Mouse (Mus musculus) heart, embryonic 11.5 days (tissue): Measurements from ENCODE around the gene Wdr13. TPM values are rescaled to one million over a fixed set of nuclear protein-coding genes. Genes with fewer than 3 reads are reported as not detected.
"Not testable (repeated sequence)": the region's sequence is repeated elsewhere in the genome, so short reads cannot be mapped to it uniquely, and the experiment has no call there.

ENCODE experiments used
- ATAC-seq: fragments of 200-750 bp; cut with Nextera tagmentation; replicated peaks from 2 replicates; pipeline ENCODE4 v1.8.0; 2017; ENCODE audit warnings: moderate library complexity; ENCODE audit not compliant: insufficient number of reproducible peaks, low FRiP score, low TSS enrichment
- H3K27ac ChIP-seq: fragments of 300-500 bp; sonication (generic); 2 replicates; pipeline ENCODE4 v1.5.1; 2014; ENCODE audit warnings: mild to moderate bottlenecking, low read depth, low read length
- H3K27me3 ChIP-seq: fragments of 300-500 bp; sonication (generic); 2 replicates; pipeline ENCODE4 v1.6.1; 2014; ENCODE audit warnings: mild to moderate bottlenecking, low read length, mixed read lengths; ENCODE audit not compliant: control insufficient read depth, insufficient read depth
- H3K36me3 ChIP-seq: fragments of 300-500 bp; sonication (generic); 2 replicates; pipeline ENCODE4 v1.6.1; 2014; ENCODE audit warnings: mild to moderate bottlenecking, low read length, moderate library complexity, mixed read lengths; ENCODE audit not compliant: control insufficient read depth, insufficient read depth
- H3K4me1 ChIP-seq: fragments of 300-500 bp; sonication (generic); 2 replicates; pipeline ENCODE4 v1.6.1; 2014; ENCODE audit warnings: low read length; ENCODE audit not compliant: control insufficient read depth, insufficient read depth
- H3K4me2 ChIP-seq: fragments of 300-500 bp; sonication (generic); 2 replicates; pipeline ENCODE4 v1.6.1; 2014; ENCODE audit warnings: mild to moderate bottlenecking, moderate library complexity
- H3K4me3 ChIP-seq: fragments of 300-500 bp; sonication (generic); 2 replicates; pipeline ENCODE4 v1.5.1; 2014; ENCODE audit warnings: low read depth, low read length
- H3K9ac ChIP-seq: fragments of 300-500 bp; sonication (generic); 2 replicates; pipeline ENCODE4 v1.6.1; 2014; ENCODE audit warnings: mild to moderate bottlenecking, low read depth, low read length, moderate library complexity
- H3K9me3 ChIP-seq: fragments of 300-500 bp; sonication (generic); replicated peaks from 2 replicates; pipeline ENCODE4 v1.6.1; 2016; ENCODE audit warnings: low read length; ENCODE audit not compliant: control insufficient read depth
- WGBS: fragments of 180-500 bp; shearing (Covaris S2); extraction: QIAGEN DNeasy Blood & Tissue Kit; methylation state at CpG from one replicate; pipeline ENCODE4 v1.1.7; 2014; ENCODE audit not compliant: insufficient replicate concordance; 5-methylcytosine and 5-hydroxymethylcytosine counted together
- polyA plus RNA-seq: library from polyadenylated mRNA; unstranded; fragments of >200 nt; fragmentation: Nextera tagmentation; extraction: Ambion mirVana; gene quantifications from 2 replicates; pipeline ENCODE4 v1.2.1, GENCODE M21; 2014

Gene Wdr13
- polyA plus RNA-seq, 1 experiment from 2014 or later: 22.6 TPM

DNA sequence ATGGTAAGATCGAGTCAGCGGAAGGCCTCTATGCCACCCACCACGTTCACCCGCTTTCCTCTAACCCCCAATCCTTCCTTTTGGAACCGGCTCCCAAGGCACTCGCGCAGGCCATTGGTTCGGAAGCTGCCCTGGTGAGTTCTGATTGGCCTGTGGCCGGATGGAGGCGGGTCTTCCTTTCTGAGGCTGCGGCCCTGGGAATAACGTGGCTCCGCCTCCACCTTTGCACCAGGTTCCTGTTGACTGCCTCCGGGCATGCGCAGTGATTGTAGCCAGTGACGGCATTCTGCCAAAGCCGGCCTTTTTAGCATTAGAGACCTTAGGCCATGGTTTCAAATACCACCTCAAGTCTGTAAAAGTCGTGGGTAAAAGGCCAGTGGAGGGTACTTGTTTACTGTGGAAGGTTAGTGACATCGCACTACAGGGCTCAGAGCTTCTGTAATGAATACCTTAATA lies 35.9 kb downstream of the Wdr13 start:
- H3K4me2 ChIP-seq: peak overlapping the region; percentile 58
- 12% methylated on average over 19 of the region's 19 CpGs for WGBS
- no peaks in the 10 kb centered on the region for H3K27me3 ChIP-seq
- H3K27ac ChIP-seq: peak overlapping the region; percentile 54; the same call in 1 of the 2 replicates
- peak; percentile 95 for ATAC-seq
- no peaks in the 10 kb centered on the region for H3K36me3 ChIP-seq
- peak overlapping the region; percentile 38 for H3K4me3 ChIP-seq
- no peaks in the 10 kb centered on the region for H3K4me1 ChIP-seq
- no peaks in the 10 kb centered on the region for H3K9me3 ChIP-seq
- H3K9ac ChIP-seq: peak overlapping the region; percentile 61; the same call in 1 of the 2 replicates

DNA sequence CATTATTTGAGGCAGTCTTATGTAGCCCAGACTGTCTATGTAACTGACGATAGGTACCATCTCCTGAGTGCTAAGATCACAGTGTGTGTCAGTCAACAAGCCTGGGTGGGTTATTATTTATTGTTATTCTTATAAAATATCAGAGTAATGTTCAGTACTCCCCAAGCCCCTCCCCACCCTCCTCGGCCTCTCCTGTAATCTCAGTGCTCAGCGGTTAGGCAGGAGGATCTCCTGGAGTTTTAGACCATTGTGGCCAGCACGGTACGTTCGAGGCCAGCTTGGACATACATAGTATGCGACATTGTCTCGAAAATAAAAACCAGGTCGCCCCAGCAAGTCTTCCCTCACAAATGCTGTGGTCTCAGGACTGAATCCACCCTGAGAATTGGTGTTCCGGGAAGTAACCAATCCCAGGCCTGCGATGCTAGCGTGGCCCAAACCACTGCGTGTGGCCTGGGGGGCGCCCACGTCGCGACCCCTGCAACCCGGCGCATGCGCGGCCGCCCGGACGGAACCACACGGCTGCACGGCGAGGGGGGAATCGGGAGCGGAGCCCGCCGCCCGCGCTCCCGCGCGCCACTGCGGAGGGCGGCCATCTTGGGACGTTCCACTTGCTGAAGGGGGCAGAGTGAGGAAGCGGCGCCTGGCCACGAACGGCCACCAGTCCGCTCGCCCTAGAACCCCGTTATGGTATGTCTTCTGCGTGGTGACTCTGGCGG lies 36.5 kb downstream of the Wdr13 start:
- not testable (repeated sequence) for H3K9ac ChIP-seq, H3K4me1 ChIP-seq, H3K27ac ChIP-seq, H3K27me3 ChIP-seq, H3K36me3 ChIP-seq, H3K9me3 ChIP-seq
- Histone ChIP-seq H3K4me3 (peak overlapping the region; percentile 38), H3K4me2 (peak overlapping the region; percentile 56)
- WGBS: 13% methylated on average over 24 of the region's 48 CpGs
- ATAC-seq: peak; percentile 93

DNA sequence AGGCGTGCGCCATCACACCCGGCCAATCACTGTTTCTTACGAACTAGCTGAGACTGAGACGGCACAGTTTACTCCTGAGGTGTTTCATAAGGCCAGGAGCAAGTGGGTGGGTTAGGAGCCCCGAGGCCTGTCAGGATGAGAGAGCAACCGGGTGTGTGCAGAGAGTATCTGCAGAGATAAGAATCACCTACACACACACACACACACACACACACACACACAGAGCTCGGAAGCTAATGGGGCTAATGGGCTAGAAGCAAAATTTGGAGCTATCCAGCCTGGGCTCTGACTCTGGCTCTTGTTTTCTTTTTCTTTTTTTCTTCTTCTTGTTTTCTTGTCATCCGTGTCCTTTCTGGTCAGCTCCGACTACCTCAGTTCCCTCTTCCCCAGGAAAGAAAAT lies 37.1 kb downstream of the Wdr13 start:
- no peaks in the 10 kb centered on the region for H3K27me3 ChIP-seq
- 72% methylated on average over 10 of the region's 10 CpGs for whole genome bisulfite sequencing

DNA sequence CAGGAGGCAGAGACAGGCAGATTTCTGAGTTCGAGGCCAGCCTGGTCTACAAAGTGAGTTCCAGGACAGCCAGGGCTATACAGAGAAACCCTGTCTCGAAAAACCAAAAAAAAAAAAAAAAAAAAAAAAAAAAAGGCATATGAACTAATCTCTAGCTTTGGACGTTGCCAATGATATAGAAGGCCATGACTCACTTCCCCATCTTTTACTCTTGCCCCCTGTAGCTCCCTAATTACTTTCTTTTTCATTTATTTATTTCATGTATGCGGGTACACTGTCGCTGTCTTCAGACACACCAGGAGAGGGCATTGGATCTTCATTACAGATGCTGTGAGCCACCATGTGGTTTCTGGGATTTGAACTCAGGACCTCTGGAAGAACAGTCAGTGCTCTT lies 41.7 kb downstream of the Wdr13 start:
- WGBS: 79% methylated on average over 3 of the region's 5 CpGs
- H3K27ac ChIP-seq, H3K4me1 ChIP-seq, H3K27me3 ChIP-seq, H3K36me3 ChIP-seq, ATAC-seq, H3K4me2 ChIP-seq, H3K9me3 ChIP-seq, H3K4me3 ChIP-seq, H3K9ac ChIP-seq: not testable (repeated sequence)

More for the DNA sequence above, 37.1 kb downstream of the Wdr13 start:
- no peaks in the 10 kb centered on the region for H3K36me3 ChIP-seq
- H3K9ac ChIP-seq: no peak overlapping the region
- no peaks in the 10 kb centered on the region for H3K4me1 ChIP-seq
- peak overlapping the region; percentile 56 for H3K4me2 ChIP-seq
- no peak overlapping the region for H3K27ac ChIP-seq
- peak overlapping the region; percentile 33; the same call in 1 of the 2 replicates for H3K4me3 ChIP-seq
- ATAC-seq: no peak
- no peaks in the 10 kb centered on the region for H3K9me3 ChIP-seq

DNA sequence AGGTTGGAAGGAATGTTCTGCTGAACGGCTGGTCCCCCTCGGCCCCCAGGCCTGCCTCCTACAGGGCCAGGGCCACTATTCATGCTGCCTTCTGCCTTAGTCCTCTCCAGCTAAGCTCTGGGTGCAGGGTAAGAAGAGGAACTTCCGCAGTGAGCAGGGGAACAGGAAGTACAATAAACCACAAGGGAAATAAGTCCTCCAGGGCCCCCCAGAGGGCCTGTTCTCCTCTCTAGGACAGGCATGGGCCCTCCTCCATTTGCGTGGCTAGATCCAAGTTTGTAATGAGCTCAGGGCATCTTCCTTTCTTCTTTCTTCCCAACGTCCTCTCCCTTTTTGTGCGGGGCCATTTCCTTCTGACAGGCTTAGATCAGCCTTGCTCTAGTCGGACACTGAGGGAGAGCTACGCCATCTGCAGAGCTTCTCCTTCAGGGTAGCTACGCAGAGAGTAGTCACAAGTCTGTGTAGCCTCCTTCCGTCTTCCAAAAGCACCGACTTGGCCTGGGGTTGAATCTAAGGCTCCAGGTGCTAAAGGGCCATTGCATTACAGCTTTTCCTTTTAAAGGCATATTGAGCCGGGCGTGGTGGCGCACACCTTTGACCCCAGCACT lies 42.2 kb downstream of the Wdr13 start, which contains the start of gene Was:
Was (minus strand) TSS at position 153 of the 608 bp plus-strand sequence.
- H3K9me3 ChIP-seq: no peaks in the 10 kb centered on the region
- no peak within 1 kb of the TSS for H3K27ac ChIP-seq
- H3K4me2 ChIP-seq: no peak within 1 kb of the TSS
- 84% methylated on average over 13 of the region's 14 CpGs for WGBS
- no peaks in the 10 kb centered on the region for H3K4me1 ChIP-seq
- H3K36me3 ChIP-seq: no peaks in the 10 kb centered on the region
- no peak within 1 kb of the TSS for H3K9ac ChIP-seq
- ATAC-seq: no peak
- no peak within 1 kb of the TSS for H3K4me3 ChIP-seq
- no peaks in the 10 kb centered on the region for H3K27me3 ChIP-seq

DNA sequence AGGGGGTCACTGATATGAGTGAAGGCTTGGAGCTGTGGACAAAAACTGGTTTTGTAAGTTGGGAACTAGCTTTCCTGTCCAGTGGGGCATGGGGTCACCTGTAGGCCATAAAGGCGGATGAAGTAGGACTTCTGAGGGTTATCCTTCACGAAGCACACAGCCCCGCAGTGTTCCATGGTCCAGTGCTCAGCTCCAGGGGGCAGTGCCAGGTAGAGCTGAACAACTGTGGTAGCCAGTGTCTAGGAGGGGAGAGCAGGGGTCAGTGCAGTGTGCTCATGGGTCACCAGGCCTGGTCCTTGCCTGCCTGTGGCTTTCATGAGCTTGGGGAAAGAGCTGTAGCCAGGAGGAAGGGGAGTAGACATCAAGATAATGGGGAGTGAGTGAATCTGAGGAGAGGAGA lies 42.9 kb downstream of the Wdr13 start:
- WGBS: 79% methylated on average over 3 of the region's 3 CpGs
- Histone ChIP-seq H3K36me3 (no peaks in the 10 kb centered on the region), H3K4me3 (no peak overlapping the region), H3K9me3 (no peaks in the 10 kb centered on the region), H3K4me1 (no peaks in the 10 kb centered on the region), H3K27me3 (no peaks in the 10 kb centered on the region), H3K9ac (no peak overlapping the region), H3K4me2 (no peak overlapping the region), H3K27ac (no peak overlapping the region)
- ATAC-seq: no peak

DNA sequence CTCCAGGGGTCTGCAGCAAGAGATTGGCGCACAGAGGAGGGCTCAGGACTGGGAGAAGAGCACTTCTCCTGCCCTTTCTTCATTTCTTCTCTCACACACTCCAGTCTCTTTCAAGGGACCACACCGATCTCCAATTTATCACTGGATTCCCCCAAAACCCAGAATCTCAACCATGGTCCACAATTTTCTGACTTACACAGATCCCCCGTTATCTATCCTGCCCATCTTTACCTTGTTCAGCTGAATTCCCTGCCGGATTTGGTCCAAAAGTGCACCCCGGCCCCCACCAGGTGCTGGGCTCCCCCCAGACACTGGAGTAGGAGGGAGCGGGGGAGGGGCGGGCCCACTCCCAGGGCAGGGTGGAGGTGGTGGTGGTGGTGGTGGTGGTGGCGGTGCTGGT lies 47.1 kb downstream of the Wdr13 start:
- Histone ChIP-seq H3K9ac (no peak overlapping the region), H3K9me3 (no peaks in the 10 kb centered on the region), H3K27ac (no peak overlapping the region), H3K36me3 (no peaks in the 10 kb centered on the region), H3K4me2 (no peak overlapping the region), H3K27me3 (no peaks in the 10 kb centered on the region), H3K4me3 (no peak overlapping the region), H3K4me1 (no peaks in the 10 kb centered on the region)
- 78% methylated on average over 8 of the region's 8 CpGs for WGBS
- ATAC-seq: no peak

DNA sequence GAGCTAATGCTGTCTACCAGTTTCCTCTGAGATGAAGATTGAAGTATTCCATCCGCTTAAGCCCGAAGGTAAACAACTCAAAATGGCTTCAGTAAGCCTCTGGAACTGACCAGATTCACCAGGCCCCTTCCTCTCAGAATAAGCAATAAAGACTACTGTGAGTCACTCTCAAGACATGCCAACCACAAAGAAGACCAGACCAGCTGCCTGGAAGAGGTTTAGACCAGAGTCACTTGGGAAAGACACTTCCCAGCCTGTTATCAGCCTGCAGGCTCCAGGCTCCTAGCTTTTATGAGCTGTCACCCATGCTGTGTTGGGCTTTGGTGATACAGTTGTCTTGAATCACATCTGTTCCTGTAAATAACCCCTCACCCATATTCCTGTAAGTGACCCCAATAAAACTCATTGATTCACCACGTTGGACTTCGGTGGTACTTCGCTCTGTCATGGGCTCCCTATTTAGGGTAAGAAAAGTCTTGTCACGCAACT lies 47.9 kb downstream of the Wdr13 start:
- 78% methylated on average over 6 of the region's 6 CpGs for WGBS
- no peak overlapping the region for H3K9ac ChIP-seq
- H3K36me3 ChIP-seq: no peaks in the 10 kb centered on the region
- ATAC-seq: no peak
- no peaks in the 10 kb centered on the region for H3K9me3 ChIP-seq
- H3K27me3 ChIP-seq: no peaks in the 10 kb centered on the region
- no peaks in the 10 kb centered on the region for H3K4me1 ChIP-seq
- H3K27ac ChIP-seq: no peak overlapping the region
- no peak overlapping the region for H3K4me3 ChIP-seq
- H3K4me2 ChIP-seq: no peak overlapping the region
